Mouse (Mus musculus): Measurements from ENCODE around the gene Vsnl1.

DNA sequence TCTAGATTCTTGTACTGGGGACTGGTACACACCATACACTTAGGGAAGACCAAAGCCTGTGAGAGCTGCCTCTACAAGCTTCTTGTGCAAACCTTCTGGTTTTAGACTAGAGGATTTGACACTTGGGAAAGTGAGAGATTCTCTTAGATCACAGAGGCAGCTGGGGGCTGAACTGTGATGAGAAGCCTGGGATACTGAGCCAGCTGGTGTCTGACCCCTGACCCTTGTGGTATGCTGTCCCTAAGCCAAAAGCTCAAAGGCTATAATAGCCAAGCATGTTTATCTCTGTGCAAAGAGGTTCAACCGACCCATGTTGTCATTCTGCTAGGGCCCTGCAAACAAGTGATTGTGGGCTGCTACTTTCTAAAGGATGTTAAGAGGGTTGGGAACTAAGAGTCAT lies 43.9 kb downstream of the Vsnl1 start:
- TF ChIP-seq CTCF (IDR thresholded peaks at IDR 0.05 in 2 of 3, conservative IDR thresholded peaks at IDR 0.05 in 1 of 3; ENCODE audit: control insufficient read depth in 1 of 3, insufficient read depth in 1 of 3, low read depth in 2 of 3, low read length in 3 of 3, poor library complexity in 1 of 3, severe bottlenecking in 1 of 3), result no peak
- no peak for TF ChIP-seq ELF1 (IDR thresholded peaks at IDR 0.05; ENCODE audit: low read depth, low read length)
- TF ChIP-seq POLR2A (IDR thresholded peaks at IDR 0.05; ENCODE audit: control insufficient read depth in 1 of 2, insufficient read depth in 1 of 2, low read depth in 1 of 2, low read length in 2 of 2, poor library complexity in 1 of 2), result no peak
- TF ChIP-seq MAX (IDR thresholded peaks at IDR 0.05; ENCODE audit: low read length), result no peak
- no peak for TF ChIP-seq GATA1 (IDR thresholded peaks at IDR 0.05; ENCODE audit: low read depth, low read length)
- TF ChIP-seq KAT2A (conservative IDR thresholded peaks at IDR 0.05; ENCODE audit: low read depth, low read length), result no peak
- no peak for TF ChIP-seq SIN3A (IDR thresholded peaks at IDR 0.05; ENCODE audit: low read length)
- no peak for TF ChIP-seq ZC3H11A (IDR thresholded peaks at IDR 0.05; ENCODE audit: low read depth, low read length)
- TF ChIP-seq GABPA (IDR thresholded peaks at IDR 0.05; ENCODE audit: low read depth, low read length), result no peak
